Comparison of ENCODE assay signal across 8 mouse cellular contexts in the genomic region with DNA sequence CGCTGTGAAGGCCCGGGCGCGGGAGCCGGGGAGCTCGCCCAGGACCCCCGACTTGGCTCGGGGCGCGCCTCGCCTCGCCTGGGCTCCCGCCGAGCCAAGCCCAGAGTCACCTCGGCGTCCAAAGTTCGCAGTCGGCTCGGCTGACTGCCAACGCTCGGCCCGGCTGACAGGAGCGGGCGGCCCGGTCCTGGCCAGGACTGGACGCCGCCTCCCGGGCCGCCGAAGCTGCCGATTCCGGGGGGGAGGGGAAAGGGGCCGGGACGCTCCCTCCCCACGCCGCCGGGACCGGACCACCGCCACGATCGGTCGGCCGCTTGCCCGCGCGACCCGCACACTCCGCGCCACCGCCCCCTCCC. TPM values are rescaled to one million over a fixed set of nuclear protein-coding genes. Genes with fewer than 3 reads are reported as not detected.
DNase-seq lines count a peak whose midpoint lies in the region; ATAC-seq and TF ChIP-seq lines count a peak whose summit lies in the region.

No protein-coding gene starts in this region.

- no peak for TF ChIP-seq POLR2A in testis, adult 2 months (IDR thresholded peaks at IDR 0.05; ENCODE audit: control insufficient read depth, low read depth, low read length)

- 0% methylated on average over 38 of the region's 50 CpGs for WGBS in forebrain, embryonic 13.5 days
- WGBS in intestine, postnatal 0 days: under 1% methylated on average over 46 of the region's 50 CpGs
- 1% methylated on average over 48 of the region's 50 CpGs for WGBS in lung, embryonic 14.5 days
- WGBS in stomach, embryonic 16.5 days: 0% methylated on average over 42 of the region's 50 CpGs

- peak overlapping the region; percentile 84 for H3K4me2 ChIP-seq in forebrain, embryonic 13.5 days
- H3K4me2 ChIP-seq in intestine, postnatal 0 days (replicated peaks; ENCODE audit: low read depth): peak overlapping the region; percentile 76
- peak overlapping the region; percentile 75 for H3K4me2 ChIP-seq in lung, embryonic 14.5 days
- peak overlapping the region; percentile 90 for H3K4me2 ChIP-seq in stomach, embryonic 16.5 days (ENCODE audit: low read depth, low read length)

- H3K27ac ChIP-seq in testis, adult 2 months (ENCODE audit: control insufficient read depth, insufficient read depth, low read depth, low read length): peak overlapping the region; percentile 88
- peak overlapping the region; percentile 90 for H3K27ac ChIP-seq in forebrain, embryonic 13.5 days
- peak overlapping the region; percentile 97 for H3K27ac ChIP-seq in intestine, postnatal 0 days (ENCODE audit: low read depth, low read length)
- H3K27ac ChIP-seq in lung, embryonic 14.5 days (ENCODE audit: low read depth): peak overlapping the region; percentile 96
- peak overlapping the region; percentile 96 for H3K27ac ChIP-seq in stomach, embryonic 16.5 days (ENCODE audit: low read length)

- H3K9me3 ChIP-seq in forebrain, embryonic 13.5 days (replicated peaks): no peaks in the 10 kb centered on the region
- no peaks in the 10 kb centered on the region for H3K9me3 ChIP-seq in intestine, postnatal 0 days (ENCODE audit: control insufficient read depth)
- H3K9me3 ChIP-seq in lung, embryonic 14.5 days (ENCODE audit: low read depth, low read length): no peaks in the 10 kb centered on the region
- H3K9me3 ChIP-seq in stomach, embryonic 16.5 days (replicated peaks; ENCODE audit: control insufficient read depth, low read length): no peaks in the 10 kb centered on the region

- ATAC-seq in forebrain, embryonic 13.5 days: peak; percentile 33
- peak; percentile 56 for ATAC-seq in intestine, postnatal 0 days
- peak; percentile 67 for ATAC-seq in lung, embryonic 14.5 days (ENCODE audit: insufficient read depth)
- peak; percentile 41 for ATAC-seq in stomach, embryonic 16.5 days (ENCODE audit: insufficient read depth, low FRiP score)

- H3K27me3 ChIP-seq in testis, adult 2 months (ENCODE audit: control insufficient read depth, insufficient read depth, low read length): no peaks in the 10 kb centered on the region
- no peaks in the 10 kb centered on the region for H3K27me3 ChIP-seq in forebrain, embryonic 13.5 days
- no peaks in the 10 kb centered on the region for H3K27me3 ChIP-seq in intestine, postnatal 0 days (replicated peaks; ENCODE audit: control insufficient read depth, insufficient read depth, low read length)
- no peaks in the 10 kb centered on the region for H3K27me3 ChIP-seq in lung, embryonic 14.5 days (ENCODE audit: insufficient read depth, low read length)
- no peaks in the 10 kb centered on the region for H3K27me3 ChIP-seq in stomach, embryonic 16.5 days (ENCODE audit: control insufficient read depth, insufficient read depth, low read length)

- H3K4me1 ChIP-seq in testis, adult 2 months (ENCODE audit: control insufficient read depth, insufficient read depth, low read length): peaks cover 10% of the 10 kb centered on the region
- H3K4me1 ChIP-seq in forebrain, embryonic 13.5 days: peaks cover 27% of the 10 kb centered on the region
- H3K4me1 ChIP-seq in intestine, postnatal 0 days (replicated peaks; ENCODE audit: control insufficient read depth, insufficient read depth, low read length): no peaks in the 10 kb centered on the region; the same call in none of the 2 replicates
- H3K4me1 ChIP-seq in lung, embryonic 14.5 days (ENCODE audit: insufficient read depth): peaks cover 9% of the 10 kb centered on the region
- peaks cover 21% of the 10 kb centered on the region for H3K4me1 ChIP-seq in stomach, embryonic 16.5 days (ENCODE audit: control insufficient read depth, insufficient read depth, low read length)

- peak overlapping the region; percentile 89 for H3K9ac ChIP-seq in forebrain, embryonic 13.5 days
- peak overlapping the region; percentile 94 for H3K9ac ChIP-seq in intestine, postnatal 0 days (ENCODE audit: low read depth, low read length)
- peak overlapping the region; percentile 89 for H3K9ac ChIP-seq in lung, embryonic 14.5 days
- H3K9ac ChIP-seq in stomach, embryonic 16.5 days (ENCODE audit: low read length): peak overlapping the region; percentile 97

- no peak for TF ChIP-seq CTCF in testis, adult 2 months (IDR thresholded peaks at IDR 0.05; ENCODE audit: control insufficient read depth, insufficient read depth, insufficient replicate concordance, low read depth, low read length)
- TF ChIP-seq CTCF in intestine, postnatal 0 days (IDR thresholded peaks at IDR 0.05; ENCODE audit: low read depth): no peak
- TF ChIP-seq CTCF in lung, embryonic 14.5 days (IDR thresholded peaks at IDR 0.05; ENCODE audit: low read depth): no peak

- no peak for DNase-seq in testis, postnatal 14 days (ENCODE audit: low spot score)
- peak; percentile 78 for DNase-seq in lung, embryonic 14.5 days
- no peak for DNase-seq in spleen, adult 18-20 months
- DNase-seq in urinary bladder, postnatal 25 days (ENCODE audit: low spot score): no peak

- no peaks in the 10 kb centered on the region for H3K36me3 ChIP-seq in testis, adult 2 months (ENCODE audit: control insufficient read depth, insufficient read depth, low read length)
- no peaks in the 10 kb centered on the region for H3K36me3 ChIP-seq in forebrain, embryonic 13.5 days (ENCODE audit: poor library complexity, severe bottlenecking)
- no peaks in the 10 kb centered on the region for H3K36me3 ChIP-seq in intestine, postnatal 0 days (ENCODE audit: control insufficient read depth, insufficient read depth)
- no peaks in the 10 kb centered on the region for H3K36me3 ChIP-seq in lung, embryonic 14.5 days (ENCODE audit: insufficient read depth)
- no peaks in the 10 kb centered on the region; the same call in 1 of the 2 replicates for H3K36me3 ChIP-seq in stomach, embryonic 16.5 days (ENCODE audit: control insufficient read depth, insufficient read depth, low read length)

- H3K4me3 ChIP-seq in testis, adult 2 months (ENCODE audit: control insufficient read depth, low read depth, low read length): peak overlapping the region; percentile 89
- H3K4me3 ChIP-seq in forebrain, embryonic 13.5 days: peak overlapping the region; percentile 89
- peak overlapping the region; percentile 98 for H3K4me3 ChIP-seq in intestine, postnatal 0 days (ENCODE audit: low read depth, low read length)
- H3K4me3 ChIP-seq in lung, embryonic 14.5 days (ENCODE audit: low read depth, low read length): peak overlapping the region; percentile 84
- H3K4me3 ChIP-seq in stomach, embryonic 16.5 days (replicated peaks; ENCODE audit: low read length): peak overlapping the region; percentile 95

RNA-seq across cellular contexts. Expression of a gene that starts 0.3 kb away (rescaled TPM):
- polyA plus RNA-seq in testis, adult 2 months (2012; rRNA removed): 28.3 and 28.8 TPM in 2 replicates
- 64.4 and 72.2 TPM in 2 replicates for polyA plus RNA-seq in forebrain, embryonic 13.5 days (2015; fragmentation: Nextera tagmentation; extraction: Ambion mirVana)
- 25.7 and 28.5 TPM in 2 replicates for polyA plus RNA-seq in intestine, postnatal 0 days (2015; fragmentation: Nextera tagmentation; extraction: Ambion mirVana)
- 71.3 and 74.6 TPM in 2 replicates for polyA plus RNA-seq in lung, embryonic 14.5 days (2014; fragmentation: Nextera tagmentation; extraction: Ambion mirVana)
- 53.0 and 54.0 TPM in 2 replicates for polyA plus RNA-seq in stomach, embryonic 16.5 days (2015; fragmentation: Nextera tagmentation; extraction: Ambion mirVana)
